Mouse (Mus musculus) forebrain, embryonic 13.5 days (tissue): ENCODE results near the gene Cldn13. TPM values are rescaled to one million over a fixed set of nuclear protein-coding genes. Genes with fewer than 3 reads are reported as not detected.
"Not testable (repeated sequence)": the region's sequence is repeated elsewhere in the genome, so short reads cannot be mapped to it uniquely, and the experiment has no call there.

ENCODE experiments used
- ATAC-seq: fragments of 200-750 bp; cut with Nextera tagmentation; 2 replicates; pipeline ENCODE4 v1.8.0; 2017
- H3K27ac ChIP-seq: fragments of 300-500 bp; sonication (generic); 2 replicates; pipeline ENCODE4 v1.5.1; 2015; ENCODE audit warnings: inconsistent platforms, mild to moderate bottlenecking, moderate library complexity
- H3K27me3 ChIP-seq: fragments of 300-500 bp; sonication (generic); 2 replicates; pipeline ENCODE4 v1.6.1; 2015; ENCODE audit warnings: mild to moderate bottlenecking, inconsistent platforms
- H3K36me3 ChIP-seq: fragments of 300-500 bp; sonication (generic); 2 replicates; pipeline ENCODE4 v1.6.1; 2015; ENCODE audit warnings: mild to moderate bottlenecking, inconsistent platforms; ENCODE audit not compliant: poor library complexity, severe bottlenecking
- H3K4me1 ChIP-seq: fragments of 300-500 bp; sonication (generic); 2 replicates; pipeline ENCODE4 v1.6.1; 2015; ENCODE audit warnings: inconsistent platforms
- H3K4me2 ChIP-seq: fragments of 300-500 bp; sonication (generic); 2 replicates; pipeline ENCODE4 v1.6.1; 2015; ENCODE audit warnings: inconsistent platforms, mild to moderate bottlenecking, moderate library complexity
- H3K4me3 ChIP-seq: fragments of 300-500 bp; sonication (generic); 2 replicates; pipeline ENCODE4 v1.5.1; 2015; ENCODE audit warnings: mild to moderate bottlenecking, inconsistent platforms
- H3K9ac ChIP-seq: fragments of 300-500 bp; sonication (generic); 2 replicates; pipeline ENCODE4 v1.6.1; 2015; ENCODE audit warnings: mild to moderate bottlenecking, inconsistent platforms
- H3K9me3 ChIP-seq: fragments of 300-500 bp; sonication (generic); replicated peaks from 2 replicates; pipeline ENCODE4 v1.6.1; 2016; ENCODE audit warnings: inconsistent platforms
- WGBS: fragments of 180-500 bp; shearing (Covaris S2); methylation state at CpG from one replicate; pipeline ENCODE4 v1.1.7; 2015; 5-methylcytosine and 5-hydroxymethylcytosine counted together
- polyA plus RNA-seq: library from polyadenylated mRNA; unstranded; fragments of >200 nt; fragmentation: Nextera tagmentation; extraction: Ambion mirVana; gene quantifications from 2 replicates; pipeline ENCODE4 v1.2.1, GENCODE M21; 2015

Gene Cldn13
- 0.72 TPM in 1 of 2 replicates, not detected in the other for polyA plus RNA-seq

DNA sequence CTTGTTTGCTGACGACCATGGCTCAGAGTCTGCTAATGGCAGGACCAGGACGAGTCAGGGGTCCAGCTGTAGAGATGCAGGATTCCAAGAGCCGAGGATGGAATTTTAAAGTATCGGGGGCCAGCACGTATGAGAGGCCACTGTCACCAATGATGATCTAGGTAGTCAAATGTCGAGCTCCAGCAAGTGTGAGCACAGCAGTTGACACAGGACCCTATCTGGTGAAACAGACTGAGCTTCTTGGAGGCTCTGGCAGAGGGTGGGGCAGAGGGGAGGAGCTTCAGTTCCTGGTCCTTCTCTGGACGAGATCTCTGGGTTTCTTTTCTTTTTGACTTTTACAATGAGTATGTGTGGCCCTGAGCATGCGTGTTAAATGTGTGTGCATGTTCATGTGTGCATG lies at the start of gene Cldn13:
TSS of gene Cldn13 (minus strand) at position 216 of the 400 bp plus-strand sequence.
- no peak within 1 kb of the TSS for H3K27ac ChIP-seq
- ATAC-seq, result no peak
- no peak within 1 kb of the TSS for H3K4me3 ChIP-seq
- H3K4me2 ChIP-seq, result no peak within 1 kb of the TSS
- H3K4me1 ChIP-seq, result no peaks in the 10 kb centered on the region; the same call in 1 of the 2 replicates
- no peaks in the 10 kb centered on the region for H3K36me3 ChIP-seq
- WGBS, result 84% methylated on average over 8 of the region's 8 CpGs
- H3K9ac ChIP-seq, result no peak within 1 kb of the TSS
- peaks cover 3% of the 10 kb centered on the region; the same call in 1 of the 2 replicates for H3K27me3 ChIP-seq
- H3K9me3 ChIP-seq, result no peaks in the 10 kb centered on the region

GRCm38 (mm10) chr5:134964655-134965054 lies 49.3 kb upstream of the Cldn13 start:
- not testable (repeated sequence) for ATAC-seq, H3K4me3 ChIP-seq, H3K9ac ChIP-seq, H3K27ac ChIP-seq, H3K4me2 ChIP-seq, H3K9me3 ChIP-seq, H3K27me3 ChIP-seq, H3K36me3 ChIP-seq, H3K4me1 ChIP-seq

GRCm38 (mm10) chr5:134963546-134963945 lies 48.2 kb upstream of the Cldn13 start:
- no peak for ATAC-seq
- Histone ChIP-seq H3K27ac (no peak overlapping the region), H3K4me1 (peaks cover 6% of the 10 kb centered on the region), H3K27me3 (peaks cover 5% of the 10 kb centered on the region; the same call in 1 of the 2 replicates), H3K4me3 (no peak overlapping the region), H3K4me2 (no peak overlapping the region), H3K9ac (no peak overlapping the region), H3K9me3 (no peaks in the 10 kb centered on the region), H3K36me3 (no peaks in the 10 kb centered on the region)
- WGBS, result 31% methylated on average over 5 of the region's 5 CpGs

- Histone ChIP-seq H3K27ac (no peak overlapping the region), H3K4me1 (peaks cover 6% of the 10 kb centered on the region), H3K4me3 (no peak overlapping the region), H3K36me3 (no peaks in the 10 kb centered on the region), H3K4me2 (no peak overlapping the region), H3K9me3 (no peaks in the 10 kb centered on the region), H3K27me3 (no peaks in the 10 kb centered on the region; the same call in 1 of the 2 replicates), H3K9ac (no peak overlapping the region)
- ATAC-seq, result no peak
- WGBS, result 98% methylated on average over 2 of the region's 2 CpGs
These were observed 46.2 kb upstream of the Cldn13 start for GRCm38 (mm10) chr5:134961519-134961918.

DNA sequence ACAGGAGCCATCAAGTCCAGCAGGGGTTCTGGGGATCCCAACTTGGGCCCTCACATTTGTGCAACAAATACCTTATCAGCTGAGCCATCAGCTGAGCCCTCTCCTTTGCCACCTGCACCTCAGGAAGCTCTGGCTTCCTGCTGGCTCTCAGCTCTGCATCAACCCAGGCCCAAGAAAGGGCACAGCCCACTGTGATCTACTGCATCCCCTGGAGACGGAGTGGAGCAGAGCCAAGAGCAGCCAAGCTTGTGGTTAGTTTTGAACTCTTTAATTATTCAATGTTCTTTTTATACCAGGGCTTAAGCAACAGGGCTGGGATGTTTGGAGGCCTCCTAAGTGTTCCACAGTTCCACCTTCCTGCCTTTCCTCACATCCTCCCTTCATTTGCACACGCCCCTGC lies 45.1 kb upstream of the Cldn13 start:
- no peak for ATAC-seq
- Histone ChIP-seq H3K4me3 (no peak overlapping the region), H3K27me3 (no peaks in the 10 kb centered on the region; the same call in 1 of the 2 replicates), H3K27ac (no peak overlapping the region), H3K9me3 (no peaks in the 10 kb centered on the region), H3K4me1 (no peaks in the 10 kb centered on the region), H3K9ac (no peak overlapping the region), H3K36me3 (no peaks in the 10 kb centered on the region), H3K4me2 (no peak overlapping the region)
- 83% methylated on average over 2 of the region's 2 CpGs for WGBS

GRCm38 (mm10) chr5:134959114-134959513 lies 43.8 kb upstream of the Cldn13 start:
- no peak for ATAC-seq
- Histone ChIP-seq H3K27ac (no peak overlapping the region), H3K9me3 (no peaks in the 10 kb centered on the region), H3K4me2 (no peak overlapping the region), H3K4me1 (no peaks in the 10 kb centered on the region), H3K4me3 (no peak overlapping the region), H3K9ac (no peak overlapping the region), H3K36me3 (no peaks in the 10 kb centered on the region), H3K27me3 (no peaks in the 10 kb centered on the region)
- WGBS, result 79% methylated on average over 7 of the region's 7 CpGs

GRCm38 (mm10) chr5:134955491-134955890 lies 40.2 kb upstream of the Cldn13 start:
- 94% methylated on average over 5 of the region's 5 CpGs for WGBS
- no peak overlapping the region for H3K9ac ChIP-seq
- H3K27ac ChIP-seq, result no peak overlapping the region
- no peak for ATAC-seq
- H3K27me3 ChIP-seq, result no peaks in the 10 kb centered on the region
- no peaks in the 10 kb centered on the region for H3K9me3 ChIP-seq
- no peak overlapping the region for H3K4me3 ChIP-seq
- no peaks in the 10 kb centered on the region for H3K36me3 ChIP-seq
- H3K4me2 ChIP-seq, result no peak overlapping the region
- H3K4me1 ChIP-seq, result no peaks in the 10 kb centered on the region

GRCm38 (mm10) chr5:134951053-134951884 lies 35.9 kb upstream of the Cldn13 start:
- 53% methylated on average over 19 of the region's 19 CpGs for WGBS

GRCm38 (mm10) chr5:134948085-134948439 lies 32.7 kb upstream of the Cldn13 start:
- ATAC-seq, result no peak
- Histone ChIP-seq H3K9me3 (no peaks in the 10 kb centered on the region), H3K27me3 (peaks cover 37% of the 10 kb centered on the region), H3K27ac (no peak overlapping the region), H3K36me3 (no peaks in the 10 kb centered on the region), H3K4me2 (no peak overlapping the region), H3K4me1 (no peaks in the 10 kb centered on the region), H3K9ac (no peak overlapping the region), H3K4me3 (no peak overlapping the region)
- WGBS, result 70% methylated on average over 4 of the region's 4 CpGs

More at GRCm38 (mm10) chr5:134951053-134951884, 35.9 kb upstream of the Cldn13 start:
- Histone ChIP-seq H3K4me1 (no peaks in the 10 kb centered on the region), H3K36me3 (no peaks in the 10 kb centered on the region), H3K4me3 (no peak overlapping the region), H3K9me3 (no peaks in the 10 kb centered on the region), H3K4me2 (no peak overlapping the region), H3K27me3 (peaks cover 17% of the 10 kb centered on the region), H3K27ac (no peak overlapping the region), H3K9ac (no peak overlapping the region)
- ATAC-seq, result no peak

DNA sequence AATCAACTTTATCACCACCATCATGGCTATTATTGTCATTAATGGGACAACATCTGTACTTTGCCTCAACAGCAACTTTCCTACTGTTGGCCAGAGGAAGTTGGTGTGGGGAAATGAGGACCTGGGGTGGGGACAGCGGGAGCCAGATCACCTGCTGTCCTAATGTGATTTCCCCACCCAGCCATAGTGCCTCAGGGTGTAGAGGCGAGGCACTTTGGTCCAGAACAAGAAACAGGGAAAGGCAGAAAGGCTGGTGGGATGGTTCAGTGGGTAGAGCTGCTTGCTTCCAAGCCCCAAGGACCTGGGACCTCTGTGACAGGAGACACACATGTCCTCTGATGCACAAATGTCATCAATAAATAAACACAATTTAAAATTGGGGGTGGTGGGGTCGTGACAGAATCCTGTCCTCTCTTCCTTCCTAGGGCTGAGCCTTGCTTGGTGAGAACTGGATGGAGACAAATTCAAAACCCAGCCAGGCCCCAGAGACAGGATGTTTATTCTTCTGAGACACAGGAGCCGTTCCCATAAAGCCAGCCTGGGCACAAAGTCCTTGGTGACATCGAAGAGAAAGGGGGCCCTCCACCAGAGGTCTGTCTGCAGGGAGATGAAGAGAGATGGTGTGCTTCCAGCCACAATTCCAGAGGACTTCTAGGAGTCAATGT lies 32.2 kb upstream of the Cldn13 start:
- Histone ChIP-seq H3K9me3 (no peaks in the 10 kb centered on the region), H3K4me3 (no peak overlapping the region), H3K4me2 (no peak overlapping the region), H3K36me3 (no peaks in the 10 kb centered on the region), H3K27ac (no peak overlapping the region), H3K27me3 (peaks cover 37% of the 10 kb centered on the region), H3K9ac (no peak overlapping the region), H3K4me1 (no peaks in the 10 kb centered on the region)
- 72% methylated on average over 5 of the region's 5 CpGs for WGBS
- no peak for ATAC-seq

GRCm38 (mm10) chr5:134946857-134947255 lies 31.5 kb upstream of the Cldn13 start, which contains the start of gene Cldn4:
Gene Cldn4 (minus strand): TSS chr5:134946934.
- Histone ChIP-seq H3K4me1 (no peaks in the 10 kb centered on the region), H3K9ac (no peak within 1 kb of the TSS), H3K27me3 (peaks cover 37% of the 10 kb centered on the region), H3K4me3 (no peak within 1 kb of the TSS), H3K36me3 (no peaks in the 10 kb centered on the region), H3K27ac (no peak within 1 kb of the TSS), H3K9me3 (no peaks in the 10 kb centered on the region), H3K4me2 (no peak within 1 kb of the TSS)
- WGBS, result 10% methylated on average over 11 of the region's 11 CpGs
- ATAC-seq, result no peak

DNA sequence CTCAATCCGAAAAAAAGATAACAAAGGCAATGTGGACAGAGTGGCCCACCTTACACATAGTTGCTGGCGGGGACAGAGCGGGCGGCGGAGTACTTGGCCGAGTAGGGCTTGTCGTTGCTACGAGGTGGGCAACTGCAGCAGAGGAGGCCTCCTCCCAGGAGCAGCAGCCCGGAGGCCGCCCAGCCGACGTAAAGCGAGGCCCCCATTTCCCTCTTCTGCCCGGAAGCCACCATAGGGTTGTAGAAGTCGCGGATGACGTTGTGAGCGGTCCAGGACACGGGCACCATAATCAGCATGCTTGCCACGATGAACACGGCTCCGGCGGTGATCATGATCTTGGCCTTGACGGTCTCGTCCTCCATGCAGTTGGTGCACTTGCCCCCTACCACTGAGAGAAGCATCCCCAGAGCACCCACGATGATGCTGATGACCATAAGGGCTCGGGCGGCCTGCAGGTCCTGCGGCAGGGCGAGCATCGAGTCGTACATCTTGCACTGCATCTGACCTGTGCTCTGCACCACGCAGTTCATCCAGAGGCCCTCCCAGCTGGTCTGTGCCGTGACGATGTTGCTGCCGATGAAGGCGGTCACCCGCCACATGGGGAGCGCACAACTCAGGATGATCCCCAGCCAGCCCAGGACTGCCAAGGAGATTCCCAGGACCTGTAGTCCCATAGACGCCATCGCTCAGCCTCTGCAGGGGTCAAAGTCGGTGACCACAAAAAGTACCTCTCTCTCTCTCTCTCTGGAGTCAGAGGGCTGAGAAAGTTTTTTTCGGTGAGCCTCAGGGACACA lies 30.9 kb upstream of the Cldn13 start:
- peaks cover 37% of the 10 kb centered on the region for H3K27me3 ChIP-seq
- no peaks in the 10 kb centered on the region for H3K36me3 ChIP-seq
- H3K27ac ChIP-seq, result no peak overlapping the region
- no peak overlapping the region for H3K9ac ChIP-seq
- no peaks in the 10 kb centered on the region for H3K4me1 ChIP-seq
- no peak overlapping the region for H3K4me2 ChIP-seq
- H3K9me3 ChIP-seq, result no peaks in the 10 kb centered on the region
- 21% methylated on average over 43 of the region's 43 CpGs for WGBS
- no peak overlapping the region for H3K4me3 ChIP-seq
- ATAC-seq, result no peak
